In the genomic region with DNA sequence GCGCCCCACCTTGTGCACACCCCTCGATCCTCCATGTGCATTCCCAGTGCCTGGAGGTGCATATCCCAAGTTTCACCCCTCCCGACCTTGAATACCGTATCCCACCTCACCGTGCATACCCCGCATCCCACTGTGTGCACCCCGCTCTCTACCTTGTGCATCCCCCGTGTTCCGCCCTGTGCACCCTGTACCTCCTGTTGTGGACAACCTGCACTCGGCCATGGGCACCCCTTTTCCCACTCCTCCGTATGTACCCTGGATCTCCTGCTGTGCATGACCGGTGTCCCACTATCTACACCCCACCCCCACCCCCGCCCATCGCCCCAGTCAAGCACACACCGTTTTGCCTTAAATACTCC, we compare ENCODE assay signal across 7 mouse cellular contexts. TPM values are rescaled to one million over a fixed set of nuclear protein-coding genes. Genes with fewer than 3 reads are reported as not detected.
DNase-seq lines count a peak whose midpoint lies in the region; ATAC-seq and TF ChIP-seq lines count a peak whose summit lies in the region.

No protein-coding gene starts in this region.

- no peaks in the 10 kb centered on the region for H3K9me3 ChIP-seq in neural tube, embryonic 11.5 days (ENCODE audit: control insufficient read depth, low read length)
- H3K9me3 ChIP-seq in embryonic facial prominence, embryonic 15.5 days (replicated peaks), result no peaks in the 10 kb centered on the region
- H3K9me3 ChIP-seq in intestine, embryonic 16.5 days (ENCODE audit: control insufficient read depth, low read length), result no peaks in the 10 kb centered on the region

- no peak for TF ChIP-seq POLR2A in myocyte (IDR thresholded peaks at IDR 0.05; ENCODE audit: insufficient read length, low read depth)

- no peaks in the 10 kb centered on the region for H3K27me3 ChIP-seq in neural tube, embryonic 11.5 days (ENCODE audit: control insufficient read depth, insufficient read depth, low read length)
- H3K27me3 ChIP-seq in embryonic facial prominence, embryonic 15.5 days, result no peaks in the 10 kb centered on the region
- no peaks in the 10 kb centered on the region for H3K27me3 ChIP-seq in intestine, embryonic 16.5 days (replicated peaks; ENCODE audit: control insufficient read depth, insufficient read depth, low read length)
- H3K27me3 ChIP-seq in myocyte (ENCODE audit: control insufficient read depth, insufficient read depth, insufficient read length), result no peaks in the 10 kb centered on the region

- ATAC-seq in neural tube, embryonic 11.5 days (ENCODE audit: insufficient read depth, low FRiP score, low TSS enrichment), result no peak; the same call in 1 of the 2 replicates
- no peak for ATAC-seq in embryonic facial prominence, embryonic 15.5 days (ENCODE audit: insufficient number of reproducible peaks, low FRiP score, low TSS enrichment, low read depth)
- ATAC-seq in intestine, embryonic 16.5 days, result peak; percentile 12; the same call in 1 of the 2 replicates

- no peaks in the 10 kb centered on the region for H3K79me2 ChIP-seq in myocyte (ENCODE audit: control insufficient read depth, insufficient read depth)

- H3K9ac ChIP-seq in neural tube, embryonic 11.5 days (ENCODE audit: low read length), result peak overlapping the region; percentile 81
- H3K9ac ChIP-seq in embryonic facial prominence, embryonic 15.5 days, result no peak overlapping the region
- H3K9ac ChIP-seq in intestine, embryonic 16.5 days (ENCODE audit: low read depth, low read length), result peak overlapping the region; percentile 88

- 1% methylated on average over 15 of the region's 15 CpGs for WGBS in neural tube, embryonic 11.5 days
- WGBS in embryonic facial prominence, embryonic 15.5 days, result 1% methylated on average over 15 of the region's 15 CpGs
- WGBS in intestine, embryonic 16.5 days, result 3% methylated on average over 15 of the region's 15 CpGs

- peak; percentile 18 for DNase-seq in neural tube, embryonic 11.5 days (ENCODE audit: low spot score)
- DNase-seq in neural tube, embryonic 10.5 days (ENCODE audit: extremely low spot score, low spot score), result no peak
- no peak for DNase-seq in adrenal gland, postnatal 25 days
- no peak for DNase-seq in kidney, postnatal 25 days

- peak overlapping the region; percentile 71 for H3K4me3 ChIP-seq in neural tube, embryonic 11.5 days (ENCODE audit: low read depth, low read length)
- H3K4me3 ChIP-seq in embryonic facial prominence, embryonic 15.5 days (replicated peaks), result peak overlapping the region; percentile 77
- H3K4me3 ChIP-seq in intestine, embryonic 16.5 days (ENCODE audit: low read length), result peak overlapping the region; percentile 77
- H3K4me3 ChIP-seq in myocyte, result peak overlapping the region; percentile 22

- H3ac ChIP-seq in myocyte (ENCODE audit: control insufficient read depth, insufficient read length), result peak overlapping the region; percentile 55

- peaks cover 5% of the 10 kb centered on the region for H3K4me1 ChIP-seq in neural tube, embryonic 11.5 days (ENCODE audit: control insufficient read depth, insufficient read depth, low read length)
- peaks cover 15% of the 10 kb centered on the region; the same call in 1 of the 2 replicates for H3K4me1 ChIP-seq in embryonic facial prominence, embryonic 15.5 days
- H3K4me1 ChIP-seq in intestine, embryonic 16.5 days (ENCODE audit: control insufficient read depth, insufficient read depth, low read length), result peaks cover 9% of the 10 kb centered on the region

- no peaks in the 10 kb centered on the region for H3K36me3 ChIP-seq in neural tube, embryonic 11.5 days (ENCODE audit: control insufficient read depth, insufficient read depth, low read length)
- H3K36me3 ChIP-seq in embryonic facial prominence, embryonic 15.5 days, result no peaks in the 10 kb centered on the region
- no peaks in the 10 kb centered on the region for H3K36me3 ChIP-seq in intestine, embryonic 16.5 days (ENCODE audit: control insufficient read depth, insufficient read depth, low read length)
- no peaks in the 10 kb centered on the region for H3K36me3 ChIP-seq in myocyte (ENCODE audit: control insufficient read depth, insufficient read depth)

- H3K4me2 ChIP-seq in neural tube, embryonic 11.5 days (ENCODE audit: low read depth), result peak overlapping the region; percentile 98
- peak overlapping the region; percentile 94 for H3K4me2 ChIP-seq in embryonic facial prominence, embryonic 15.5 days (replicated peaks)
- H3K4me2 ChIP-seq in intestine, embryonic 16.5 days (ENCODE audit: low read depth, low read length), result peak overlapping the region; percentile 100
- peak overlapping the region; percentile 72 for H3K4me2 ChIP-seq in myocyte (ENCODE audit: low read depth)

- H3K27ac ChIP-seq in neural tube, embryonic 11.5 days (ENCODE audit: low read depth, low read length), result no peak overlapping the region
- no peak overlapping the region for H3K27ac ChIP-seq in embryonic facial prominence, embryonic 15.5 days (replicated peaks)
- H3K27ac ChIP-seq in intestine, embryonic 16.5 days (ENCODE audit: low read length), result no peak overlapping the region

TF ChIP-seq in myocyte, 11 proteins besides CTCF, POLR2A, EP300 and RAD21:
- TF ChIP-seq MAX (IDR thresholded peaks at IDR 0.05; ENCODE audit: low read depth) (no peak), TCF12 (IDR thresholded peaks at IDR 0.05; ENCODE audit: insufficient read depth, poor library complexity, severe bottlenecking) (no peak), TCF3 (IDR thresholded peaks at IDR 0.05; ENCODE audit: insufficient read length, low read depth) (no peak), POLR2AphosphoS2 (IDR thresholded peaks at IDR 0.05; ENCODE audit: insufficient read length, low read depth) (no peak), REST (IDR thresholded peaks at IDR 0.05; ENCODE audit: insufficient read depth, insufficient read length) (no peak), MYOD1 (IDR thresholded peaks at IDR 0.05; ENCODE audit: control insufficient read depth in 1 of 3, insufficient read length in 2 of 3, low read depth in 2 of 3) (no peak), CEBPB (IDR thresholded peaks at IDR 0.05; ENCODE audit: insufficient read depth, poor library complexity, severe bottlenecking) (no peak), SRF (IDR thresholded peaks at IDR 0.05; ENCODE audit: control insufficient read depth, insufficient read length, low read depth) (no peak), USF1 (IDR thresholded peaks at IDR 0.05; ENCODE audit: low read depth) (no peak), E2F4 (IDR thresholded peaks at IDR 0.05; ENCODE audit: insufficient read depth) (no peak), MYOG (IDR thresholded peaks at IDR 0.05; ENCODE audit: control insufficient read depth in 1 of 3, insufficient read depth in 1 of 3, insufficient read length in 2 of 3, low read depth in 2 of 3) (no peak)

RNA-seq across cellular contexts. Expression of a gene that starts 0.9 kb away (rescaled TPM):
- 14.8 and 19.3 TPM in 2 replicates for polyA plus RNA-seq in neural tube, embryonic 11.5 days (2014; fragmentation: Nextera tagmentation; extraction: Ambion mirVana)
- polyA plus RNA-seq in embryonic facial prominence, embryonic 15.5 days (2015; fragmentation: Nextera tagmentation; extraction: Ambion mirVana), result 9.7 and 11.0 TPM in 2 replicates
- polyA plus RNA-seq in intestine, embryonic 16.5 days (2015; fragmentation: Nextera tagmentation; extraction: Ambion mirVana), result 9.7 and 11.4 TPM in 2 replicates
- 4.6 TPM for polyA plus RNA-seq in myocyte (2012; fragmentation: generic; extraction: Trizol)
- total RNA-seq in adrenal gland, postnatal 25 days (2021), result 25.3 and 25.7 TPM in 2 replicates

RNA-seq across cellular contexts. Expression of a gene that starts 42.8 kb away (rescaled TPM):
- polyA plus RNA-seq in neural tube, embryonic 11.5 days (2014; fragmentation: Nextera tagmentation; extraction: Ambion mirVana), result 133 and 139 TPM in 2 replicates
- 55.5 and 59.0 TPM in 2 replicates for polyA plus RNA-seq in embryonic facial prominence, embryonic 15.5 days (2015; fragmentation: Nextera tagmentation; extraction: Ambion mirVana)
- polyA plus RNA-seq in intestine, embryonic 16.5 days (2015; fragmentation: Nextera tagmentation; extraction: Ambion mirVana), result 47.7 and 47.9 TPM in 2 replicates
- 38.0 TPM for polyA plus RNA-seq in myocyte (2012; fragmentation: generic; extraction: Trizol)
- total RNA-seq in adrenal gland, postnatal 25 days (2021), result 88.5 and 267 TPM in 2 replicates

Comparison
In these comparisons a context has a peak if more than half of its experiments do, and no peak if none do; other contexts are left out.
1. H3K4me3 ChIP-seq: peak in every context shown above with its lines; median percentile 77 in embryonic facial prominence, embryonic 15.5 days; 77 in intestine, embryonic 16.5 days; 71 in neural tube, embryonic 11.5 days; 22 in myocyte.